Mouse (Mus musculus) left cerebral cortex, postnatal 4 days (tissue): Measurements from ENCODE around the gene Zfp428. TPM values are rescaled to one million over a fixed set of nuclear protein-coding genes. Genes with fewer than 3 reads are reported as not detected.
A peak's percentile ranks its signal among the peaks of the same experiment; 100 is the strongest.

Experiments
- DNase-seq: peaks from one replicate; pipeline ENCODE4 v3.0.0-alpha.2; 2022
- intact Hi-C: fragments of 180-260 bp; cut with DNase I; formaldehyde crosslinking; loops from one replicate; pipeline ENCODE4 v1.15.1; 2025
- total RNA-seq, 2 experiments: library from RNA; stranded (reverse); gene quantifications; 2 replicates each; pipeline ENCODE4 v1.2.3; 2021

Gene Zfp428
- 100 to 1,000 TPM; 105 to 108 TPM for total RNA-seq

GRCm38 (mm10) chr7:24506838-24507725 is at the start of gene Zfp428:
Gene Zfp428, plus strand, starts transcription at chr7:24507006.
- intact Hi-C loops = no loop called here

GRCm38 (mm10) chr7:24457726-24458370 is 49.0 kb upstream of the Zfp428 start:
- intact Hi-C loops = no loop called here

More at GRCm38 (mm10) chr7:24506838-24507725, at the start of gene Zfp428:
- peak; percentile 93 for DNase-seq

GRCm38 (mm10) chr7:24459440-24459839 is 47.4 kb upstream of the Zfp428 start:
- intact Hi-C loops = no loop called here
- no peak for DNase-seq

More at GRCm38 (mm10) chr7:24457726-24458370, 49.0 kb upstream of the Zfp428 start:
- no peak for DNase-seq

GRCm38 (mm10) chr7:24459843-24460242 is 47.0 kb upstream of the Zfp428 start:
- intact Hi-C loops = no loop called here
- DNase-seq = no peak

GRCm38 (mm10) chr7:24461376-24462051 is 45.3 kb upstream of the Zfp428 start:
- intact Hi-C loops = no loop called here
- no peak for DNase-seq

GRCm38 (mm10) chr7:24462388-24463319 is 44.2 kb upstream of the Zfp428 start, which contains the start of gene Plaur:
Gene Plaur, plus strand, starts transcription at chr7:24462484.
- intact Hi-C loops = no loop called here

GRCm38 (mm10) chr7:24466835-24467234 is 40.0 kb upstream of the Zfp428 start:
- no peak for DNase-seq
- intact Hi-C loops = no loop called here

More at GRCm38 (mm10) chr7:24462388-24463319, 44.2 kb upstream of the Zfp428 start, which contains the start of gene Plaur:
- no peak for DNase-seq

- intact Hi-C loops = no loop called here
- DNase-seq = no peak
Measured at GRCm38 (mm10) chr7:24467886-24468285, 38.9 kb upstream of the Zfp428 start.

- intact Hi-C loops = no loop called here
Measured at GRCm38 (mm10) chr7:24469126-24469525, 37.7 kb upstream of the Zfp428 start.

GRCm38 (mm10) chr7:24470356-24470755 is 36.5 kb upstream of the Zfp428 start:
- intact Hi-C loops = no loop called here

More at GRCm38 (mm10) chr7:24469126-24469525, 37.7 kb upstream of the Zfp428 start:
- DNase-seq = no peak

GRCm38 (mm10) chr7:24472442-24472841 is 34.4 kb upstream of the Zfp428 start:
- no peak for DNase-seq
- intact Hi-C loops = no loop called here

More at GRCm38 (mm10) chr7:24470356-24470755, 36.5 kb upstream of the Zfp428 start:
- no peak for DNase-seq

GRCm38 (mm10) chr7:24472937-24473336 is 33.9 kb upstream of the Zfp428 start:
- intact Hi-C loops = no loop called here

GRCm38 (mm10) chr7:24473913-24474529 is 32.8 kb upstream of the Zfp428 start:
- DNase-seq = peak; percentile 73
- intact Hi-C loops = no loop called here

More at GRCm38 (mm10) chr7:24472937-24473336, 33.9 kb upstream of the Zfp428 start:
- DNase-seq = no peak

- peak; percentile 63 for DNase-seq
- intact Hi-C loops = no loop called here
Measured at GRCm38 (mm10) chr7:24474811-24475506, 31.8 kb upstream of the Zfp428 start.

- intact Hi-C loops = no loop called here
- DNase-seq = no peak
Measured at GRCm38 (mm10) chr7:24476338-24476737, 30.5 kb upstream of the Zfp428 start.

- no peak for DNase-seq
- intact Hi-C loops = no loop called here
Measured at GRCm38 (mm10) chr7:24476856-24477255, 29.9 kb upstream of the Zfp428 start.

GRCm38 (mm10) chr7:24478911-24479310 is 27.9 kb upstream of the Zfp428 start:
- intact Hi-C loops = no loop called here
- DNase-seq = no peak

- intact Hi-C loops = no loop called here
- DNase-seq = no peak
Measured at GRCm38 (mm10) chr7:24479685-24480084, 27.1 kb upstream of the Zfp428 start.
